Mouse (Mus musculus) olfactory bulb, adult 2 months (tissue): ENCODE measurements around the gene Fam19a5.

Experiments used
- CTCF ChIP-seq: fragments of 200-500 bp; IDR thresholded peaks from 2 replicates; pipeline ENCODE4 v1.5.1; 2012; ENCODE audit warnings: low read depth, mild to moderate bottlenecking, low read length, moderate library complexity; ENCODE audit not compliant: insufficient read depth
- POLR2A ChIP-seq: fragments of 200-500 bp; IDR thresholded peaks from 2 replicates; pipeline ENCODE4 v1.6.1; 2012; ENCODE audit warnings: mild to moderate bottlenecking, low read depth, low read length, moderate library complexity; ENCODE audit not compliant: insufficient read depth

DNA sequence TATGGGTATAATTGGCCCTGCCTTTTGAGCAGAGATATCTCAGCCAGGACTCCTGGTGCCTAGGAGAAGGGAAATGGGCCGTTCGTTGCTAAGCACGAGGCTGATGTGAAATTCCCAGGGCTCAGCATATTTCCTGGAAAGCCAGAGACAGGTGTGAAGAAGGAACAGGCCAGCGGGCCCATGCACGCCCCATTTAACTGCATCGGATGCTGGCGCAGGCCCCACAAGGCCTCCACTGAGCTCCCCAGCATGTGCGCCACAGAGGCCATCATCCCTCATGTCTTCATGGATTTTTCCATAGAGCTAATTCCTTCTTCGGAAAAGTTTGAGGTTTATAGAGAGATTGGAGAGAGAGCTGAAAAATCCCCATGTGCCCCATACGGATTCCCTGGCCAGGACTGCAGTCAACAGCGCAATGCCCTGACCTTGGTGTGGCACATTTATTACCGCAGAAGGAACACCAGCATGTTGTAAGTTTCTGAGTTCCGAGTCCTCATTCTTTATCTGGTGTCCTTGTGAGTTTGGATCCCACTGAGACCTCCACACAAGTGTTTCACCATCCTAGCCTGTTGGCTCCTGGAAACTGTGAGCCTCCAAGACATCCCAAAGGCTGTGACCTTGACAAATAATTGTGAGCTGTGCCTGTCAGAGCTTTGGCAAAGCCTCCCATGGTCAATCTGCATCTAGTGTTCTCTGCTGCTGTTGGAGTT lies 122.1 kb downstream of the Fam19a5 start:
- TF ChIP-seq CTCF = no peak
- TF ChIP-seq POLR2A = no peak
